Mouse (Mus musculus) testis, adult 10 weeks (tissue): ENCODE results near the gene Olfr588-ps1. TPM values are rescaled to one million over a fixed set of nuclear protein-coding genes. Genes with fewer than 3 reads are reported as not detected.

ENCODE experiments used
- polyA plus RNA-seq: library from polyadenylated mRNA; stranded (reverse); fragments of 350-450 nt; fragmentation: Illumina TruSeq; extraction: RNeasy Lipid Tissue Mini Kit (QIAGEN cat#74804); gene quantifications from one replicate; pipeline ENCODE4 v1.2.3, GENCODE M21; 2014; ENCODE audit warnings: low read depth, low replicate concordance

Gene Olfr588-ps1
- polyA plus RNA-seq = not detected

DNA sequence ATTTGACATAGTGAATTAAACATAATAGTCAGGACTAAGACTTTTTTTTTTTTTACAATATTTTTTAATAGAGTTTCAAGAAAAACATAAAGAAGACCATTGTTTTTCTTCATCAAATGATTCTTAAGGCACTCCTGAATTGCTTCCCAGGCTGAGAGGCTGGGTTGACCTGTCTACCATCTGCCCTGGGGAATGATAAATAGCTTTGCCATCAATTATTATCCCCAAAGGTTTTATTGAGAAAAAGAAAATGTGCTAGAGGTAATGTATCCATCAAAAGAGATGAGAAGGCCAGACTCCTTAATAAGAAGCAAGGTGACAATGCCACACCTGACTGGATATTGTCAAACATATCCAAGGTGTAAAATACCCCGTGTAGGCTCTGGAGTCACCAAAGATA, at the start of gene Olfr588-ps1:
Gene Olfr588-ps1, plus strand, starts transcription at position 301 of the 400 bp plus-strand sequence.

DNA sequence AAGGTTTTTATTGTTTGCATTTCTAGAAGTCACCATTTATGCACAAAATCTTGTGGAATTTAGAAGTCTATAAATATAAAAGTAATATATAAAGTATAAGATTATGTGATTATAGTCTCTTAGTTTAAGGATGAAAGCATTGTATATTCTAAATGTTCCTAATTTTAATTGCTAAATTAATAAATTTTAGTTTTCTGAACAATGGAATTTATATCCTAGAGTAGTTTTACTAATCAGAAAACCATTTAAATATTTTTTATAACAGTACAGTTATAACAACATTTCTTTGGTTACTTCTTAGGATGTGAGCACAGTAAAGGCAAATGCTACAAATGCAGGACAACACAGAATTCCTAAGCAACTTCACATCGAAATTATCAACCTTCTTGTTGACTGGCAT, 43.3 kb upstream of the Olfr588-ps1 start, which contains the start of gene Olfr585:
Gene Olfr585, plus strand, starts transcription at position 301 of the 400 bp plus-strand sequence.

DNA sequence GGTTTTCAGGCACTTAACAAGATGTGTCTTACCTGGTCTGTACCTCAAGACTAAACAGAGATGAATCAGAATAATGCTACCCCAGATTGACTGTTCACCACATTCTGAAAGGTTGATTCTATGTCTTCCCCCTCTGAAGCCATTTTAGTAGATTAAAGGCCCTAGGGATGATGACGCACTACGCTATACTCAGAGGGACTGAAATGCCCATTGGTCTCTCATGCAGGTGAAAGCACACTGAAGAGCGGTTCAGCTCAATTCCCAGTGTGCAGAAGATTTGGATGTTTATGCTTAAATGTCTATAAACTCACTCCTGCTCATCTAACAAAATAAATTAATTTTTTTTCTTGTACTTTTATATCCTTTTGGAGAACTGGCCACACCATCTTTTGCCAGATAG, 15.1 kb upstream of the Olfr588-ps1 start, which contains the start of gene Olfr586:
Gene Olfr586, minus strand, starts transcription at position 101 of the 400 bp plus-strand sequence.

DNA sequence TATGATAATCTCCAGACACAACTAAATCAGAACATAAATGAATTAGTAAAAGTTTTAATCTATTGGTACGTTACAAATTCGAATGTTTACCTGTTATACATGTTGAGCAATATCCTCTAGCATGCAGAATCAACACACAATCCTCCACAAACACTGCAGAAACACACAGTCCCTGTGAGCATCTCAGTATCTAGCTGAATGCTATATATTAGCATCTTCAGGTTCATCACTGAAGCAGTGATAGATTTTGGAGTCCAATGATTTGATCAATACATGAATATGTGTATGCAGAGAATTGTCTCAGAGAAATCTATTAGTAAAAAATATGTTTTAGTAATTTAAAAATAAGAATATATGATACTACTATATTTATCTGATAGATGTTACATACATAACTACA, 15.6 kb downstream of the Olfr588-ps1 start, which contains the start of gene Olfr589:
Gene Olfr589, minus strand, starts transcription at position 101 of the 400 bp plus-strand sequence.

DNA sequence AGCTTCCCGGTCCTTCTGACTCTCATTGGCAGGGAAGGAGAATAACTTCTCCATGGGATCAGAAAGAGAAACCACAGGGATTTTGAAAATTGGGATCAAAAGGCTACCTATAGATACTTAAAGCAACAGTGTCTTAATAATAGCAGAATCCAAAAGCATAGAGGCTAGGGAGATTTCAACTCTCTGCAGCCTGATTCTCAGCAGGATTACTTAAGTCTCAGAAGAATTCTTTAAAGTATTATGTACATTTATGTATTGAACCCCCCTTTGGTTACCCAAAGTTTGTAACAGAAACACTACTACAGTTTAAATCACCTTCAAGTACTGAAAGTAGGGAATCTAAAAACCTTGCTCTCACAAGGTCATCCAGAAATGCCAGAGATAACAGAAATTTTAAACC, 37.6 kb downstream of the Olfr588-ps1 start, which contains the start of gene Olfr591:
Gene Olfr591, minus strand, starts transcription at position 101 of the 400 bp plus-strand sequence.

DNA sequence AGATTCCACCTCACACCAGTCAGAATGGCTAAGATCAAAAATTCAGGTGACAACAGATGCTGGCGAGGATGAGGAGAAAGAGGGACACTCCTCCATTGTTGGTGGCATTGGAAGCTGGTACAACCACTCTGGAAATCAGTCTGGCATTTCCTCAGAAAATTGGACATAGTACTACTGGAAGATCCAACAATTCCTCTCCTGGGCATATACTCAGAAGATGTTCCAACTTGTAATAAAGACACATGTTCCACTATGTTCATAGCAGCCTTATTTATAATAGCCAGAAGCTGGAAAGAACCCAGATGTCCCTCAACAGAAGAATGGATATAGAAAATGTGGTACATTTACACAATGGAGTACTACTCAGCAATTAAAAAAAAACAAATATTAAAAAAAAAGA, 43.8 kb downstream of the Olfr588-ps1 start, which contains the start of gene Olfr592:
Gene Olfr592, plus strand, starts transcription at position 301 of the 400 bp plus-strand sequence.

Other genes with a start within 250 kb of the Olfr588-ps1 start
- gene Olfr569, start 250.0 kb upstream of the Olfr588-ps1 start, polyA plus RNA-seq = not detected
- gene Olfr570, start 246.3 kb upstream of the Olfr588-ps1 start, polyA plus RNA-seq = not detected
- gene Olfr571, start 223.3 kb upstream of the Olfr588-ps1 start, polyA plus RNA-seq = not detected
- gene Olfr572, start 216.5 kb upstream of the Olfr588-ps1 start, polyA plus RNA-seq = not detected
- gene Olfr573-ps1, start 198.3 kb upstream of the Olfr588-ps1 start, polyA plus RNA-seq = not detected
- gene Olfr574, start 192.4 kb upstream of the Olfr588-ps1 start, polyA plus RNA-seq = not detected
- gene Olfr575, start 182.1 kb upstream of the Olfr588-ps1 start, polyA plus RNA-seq = not detected
- not detected for gene Olfr576, start 178.2 kb upstream of the Olfr588-ps1 start, polyA plus RNA-seq
- not detected for gene Olfr577, start 164.9 kb upstream of the Olfr588-ps1 start, polyA plus RNA-seq
- gene Olfr578, start 151.6 kb upstream of the Olfr588-ps1 start, polyA plus RNA-seq = not detected
- gene Olfr582, start 102.9 kb upstream of the Olfr588-ps1 start, polyA plus RNA-seq = not detected
- gene Olfr583, start 89.6 kb upstream of the Olfr588-ps1 start, polyA plus RNA-seq = not detected
- gene Olfr584, start 59.0 kb upstream of the Olfr588-ps1 start, polyA plus RNA-seq = not detected
- gene Olfr585, start 43.2 kb upstream of the Olfr588-ps1 start, polyA plus RNA-seq = not detected
- not detected for gene Olfr586, start 15.2 kb upstream of the Olfr588-ps1 start, polyA plus RNA-seq
- gene Olfr589, start 15.5 kb downstream of the Olfr588-ps1 start, polyA plus RNA-seq = not detected
- not detected for gene Olfr591, start 37.5 kb downstream of the Olfr588-ps1 start, polyA plus RNA-seq
- gene Olfr592, start 43.9 kb downstream of the Olfr588-ps1 start, polyA plus RNA-seq = not detected
- not detected for gene Olfr593, start 71.0 kb downstream of the Olfr588-ps1 start, polyA plus RNA-seq
- gene Olfr594, start 76.1 kb downstream of the Olfr588-ps1 start, polyA plus RNA-seq = not detected
- not detected for gene Usp17ld, start 111.6 kb downstream of the Olfr588-ps1 start, polyA plus RNA-seq
- gene Olfr596, start 164.8 kb downstream of the Olfr588-ps1 start, polyA plus RNA-seq = not detected
- gene Olfr597, start 175.4 kb downstream of the Olfr588-ps1 start, polyA plus RNA-seq = not detected
- not detected for gene Olfr598, start 182.7 kb downstream of the Olfr588-ps1 start, polyA plus RNA-seq
- gene Olfr599, start 195.0 kb downstream of the Olfr588-ps1 start, polyA plus RNA-seq = not detected
- gene Olfr600, start 208.8 kb downstream of the Olfr588-ps1 start, polyA plus RNA-seq = not detected
- gene Olfr601, start 221.8 kb downstream of the Olfr588-ps1 start, polyA plus RNA-seq = not detected
- gene Olfr603, start 245.3 kb downstream of the Olfr588-ps1 start, polyA plus RNA-seq = not detected